Mouse (Mus musculus): Measurements from ENCODE around the gene Exoc6b.

GRCm38 (mm10) chr6:84641062-84641431 is 428.3 kb downstream of the Exoc6b start:
- no peak for TF ChIP-seq POLR2A (IDR thresholded peaks at IDR 0.05; ENCODE audit: extremely low read depth, insufficient read depth, low read length)
- TF ChIP-seq CTCF (IDR thresholded peaks at IDR 0.05; ENCODE audit: extremely low read depth, insufficient read depth, low read length), result no peak

Data from cortical plate, adult 2 months (tissue).